Mouse (Mus musculus): ENCODE results near the gene 8030474K03Rik.
"Not testable (repeated sequence)": the region's sequence is repeated elsewhere in the genome, so short reads cannot be mapped to it uniquely, and the experiment has no call there.

Gene 8030474K03Rik

DNA sequence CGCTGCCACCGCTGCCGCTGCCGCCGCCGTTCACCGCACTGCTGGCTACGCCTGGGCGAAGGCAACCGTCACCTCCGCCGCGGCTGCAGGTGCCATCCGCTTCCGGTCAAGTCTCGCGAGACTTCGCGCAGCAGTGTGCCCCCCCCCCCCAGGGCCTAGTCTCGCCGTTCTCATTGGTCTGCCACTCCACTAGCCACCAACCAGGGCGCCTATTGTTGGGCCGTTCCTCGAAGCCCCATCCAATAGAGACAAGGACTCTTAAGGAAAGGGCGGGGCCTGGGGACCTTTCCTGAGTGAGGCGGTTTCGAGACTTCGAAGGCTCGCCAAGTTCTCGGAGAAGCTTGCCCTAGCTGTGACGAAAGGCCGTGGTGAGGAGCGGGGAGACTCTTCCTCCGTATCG, at the start of gene 8030474K03Rik, which contains the start of gene Gm4779:
Gene 8030474K03Rik, plus strand, starts transcription at position 315 of the 400 bp plus-strand sequence.
Gene Gm4779, minus strand, starts transcription at position 82 of the 400 bp plus-strand sequence.
- in situ Hi-C loops (cut with MboI, MseI) = no loop called here

DNA sequence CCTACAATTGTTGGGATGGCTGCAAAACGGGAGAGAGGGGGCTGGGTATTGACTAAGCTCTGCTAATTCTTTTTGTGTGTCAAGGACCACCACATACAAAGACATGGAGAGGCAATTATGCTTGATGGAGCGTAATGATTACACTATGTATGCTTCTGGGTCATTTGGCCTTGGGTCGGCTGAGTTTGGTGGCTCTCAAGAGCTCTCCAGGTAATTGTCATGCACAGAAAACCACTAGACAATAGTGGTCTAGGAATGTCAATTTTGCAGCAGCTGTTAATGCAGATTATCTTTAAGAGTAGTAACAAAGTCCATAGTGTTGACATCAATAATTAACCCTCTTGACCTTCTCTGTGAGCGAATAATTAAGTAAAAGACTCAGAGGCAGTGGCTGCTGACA, 44.3 kb upstream of the 8030474K03Rik start:
- in situ Hi-C loops (cut with MboI, MseI) = no loop called here

DNA sequence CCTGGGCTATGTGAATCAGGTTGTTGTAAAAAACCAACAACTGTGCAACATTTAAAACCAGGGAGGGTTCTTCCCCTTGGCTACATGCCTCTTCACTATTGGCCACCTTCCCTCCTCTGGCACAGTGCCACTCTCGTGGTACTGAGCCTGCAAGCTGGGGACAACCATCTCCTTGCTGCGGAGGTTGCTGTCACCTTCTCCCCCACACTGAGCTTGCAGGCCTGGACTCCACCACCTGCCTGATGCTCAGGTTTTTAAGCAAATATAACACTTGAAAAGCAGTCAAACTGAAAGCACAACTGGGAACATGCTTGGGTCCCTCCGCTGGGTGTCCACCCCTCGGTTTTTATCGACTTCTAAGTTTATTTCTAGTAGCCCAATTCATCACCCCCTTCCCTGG, 40.0 kb upstream of the 8030474K03Rik start:
- in situ Hi-C loops (cut with MboI, MseI) = no loop called here

DNA sequence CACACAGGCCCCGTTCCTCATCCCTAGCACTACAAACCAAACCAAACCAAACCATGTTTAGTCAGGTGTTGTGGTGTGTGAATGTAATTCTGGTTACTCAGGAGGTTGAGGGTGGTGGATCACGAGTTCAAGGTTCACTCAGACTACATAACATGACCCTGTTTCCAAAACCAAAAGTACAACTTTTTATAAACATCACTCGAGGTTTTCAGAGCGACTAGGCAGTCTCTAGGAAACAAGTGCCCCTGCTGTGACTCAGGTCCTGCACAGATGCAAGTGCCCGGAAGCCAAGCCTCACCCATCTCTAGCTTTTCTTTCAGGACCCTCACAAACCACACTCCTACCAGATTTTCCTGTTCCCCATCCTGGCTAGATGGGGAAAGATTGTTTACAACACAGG, 29.8 kb upstream of the 8030474K03Rik start:
- in situ Hi-C loops (cut with MboI, MseI) = loop anchor here in 1 of 2 experiments (5.0 kb wide), 1 partner anchor 67 kb away; no protein-coding TSS in a partner anchor

DNA sequence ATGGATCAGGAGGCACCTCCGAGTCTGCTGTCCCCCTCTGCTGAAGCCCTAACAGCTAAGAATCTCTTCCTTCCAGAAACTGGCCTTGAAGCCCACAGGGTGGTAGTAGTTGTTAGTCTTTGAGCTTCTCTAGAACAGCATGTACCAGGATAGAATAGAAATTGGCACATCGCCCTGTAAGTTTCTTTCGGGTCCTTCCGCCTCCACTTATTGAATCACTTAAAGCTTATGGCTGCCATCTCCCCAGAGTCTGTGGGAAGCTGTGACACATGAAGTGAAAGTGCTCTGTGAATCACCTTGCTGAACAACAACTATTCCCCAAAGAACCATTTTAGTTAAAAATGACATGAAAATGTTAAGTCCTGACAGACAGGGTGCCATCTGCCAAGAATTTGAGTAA, 29.3 kb upstream of the 8030474K03Rik start:
- in situ Hi-C loops (cut with MboI, MseI) = no loop called here

DNA sequence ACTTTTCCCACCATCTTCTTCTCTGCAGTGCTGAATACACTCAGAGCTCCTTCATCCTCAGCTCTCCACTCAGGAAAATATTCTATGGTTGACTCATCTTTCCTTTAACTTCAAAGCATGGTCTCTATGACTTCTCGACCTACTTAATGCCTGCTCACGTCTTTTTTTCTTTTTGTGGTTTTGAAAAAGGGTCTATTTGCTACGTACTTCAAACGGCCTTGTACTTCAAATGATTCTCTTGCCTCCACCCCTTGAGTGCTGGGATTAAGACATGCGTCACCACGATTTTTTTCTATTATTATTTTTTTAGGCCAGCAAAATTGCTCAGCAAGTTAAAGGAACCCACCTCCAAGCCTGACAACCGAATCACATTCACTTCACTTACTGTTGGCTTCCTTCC, 27.2 kb upstream of the 8030474K03Rik start:
- in situ Hi-C loops (cut with MboI, MseI) = no loop called here

DNA sequence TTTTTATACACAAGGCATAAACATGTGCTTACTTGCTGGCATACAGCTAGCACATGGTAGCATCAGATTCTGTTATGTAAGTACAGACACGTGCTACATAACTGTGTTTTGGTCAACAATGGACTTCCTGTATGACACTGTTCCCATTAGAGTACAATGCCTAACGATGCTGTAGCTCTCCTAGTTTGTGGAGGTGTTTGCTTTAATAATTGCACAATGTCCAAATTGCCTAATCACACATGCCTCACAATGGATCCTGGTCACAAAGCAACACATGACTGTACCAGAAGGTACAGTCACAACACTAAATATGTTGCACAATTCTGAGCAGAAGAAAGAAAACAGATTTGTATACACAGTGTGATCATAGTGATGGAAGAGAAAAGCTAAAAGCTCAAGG, 25.0 kb upstream of the 8030474K03Rik start:
- in situ Hi-C loops (cut with MboI, MseI) = no loop called here

DNA sequence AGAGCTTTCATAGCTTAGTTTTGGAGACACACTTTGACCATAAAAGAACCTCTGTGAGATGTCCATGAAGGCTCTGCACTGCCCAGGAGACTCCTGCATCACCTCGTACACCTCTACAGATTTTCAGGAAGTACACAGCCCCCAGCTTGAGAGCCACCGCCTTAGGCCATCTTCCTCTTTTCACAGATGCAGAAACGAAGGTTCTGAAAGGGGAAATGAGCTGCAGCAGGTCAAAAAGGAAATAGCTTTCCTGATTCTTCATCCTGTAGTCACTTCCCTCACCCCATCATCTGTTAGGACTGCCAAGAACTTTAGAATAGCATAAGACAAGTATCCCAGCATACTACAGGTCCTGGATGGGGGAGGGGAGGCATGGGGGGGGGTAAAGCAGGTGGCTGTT, 24.1 kb upstream of the 8030474K03Rik start:
- in situ Hi-C loops (cut with MboI, MseI) = loop anchor here (10.0 kb wide), 2 partner anchors 86 to 96 kb away; no protein-coding TSS in a partner anchor

DNA sequence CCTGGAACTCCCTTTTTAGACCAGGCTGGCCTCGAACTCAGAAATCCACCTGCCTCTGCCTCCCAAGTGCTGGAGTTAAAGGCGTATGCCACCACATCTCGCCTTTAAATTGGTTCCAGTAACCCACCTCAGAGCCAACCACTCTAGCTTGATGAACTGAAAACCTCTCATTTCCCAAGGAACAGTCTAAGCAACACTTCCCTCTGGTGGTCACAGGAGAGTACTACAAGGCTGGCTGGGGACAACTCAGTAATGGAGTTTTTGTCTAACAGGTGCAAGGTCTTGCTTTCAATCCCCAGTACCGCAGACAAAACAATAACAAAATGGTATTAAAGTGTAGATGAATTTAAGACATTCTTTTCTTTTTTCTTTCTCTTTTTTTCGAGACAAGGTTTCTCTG, 22.4 kb upstream of the 8030474K03Rik start:
- in situ Hi-C loops (cut with MboI, MseI) = loop anchor here (10.0 kb wide), 2 partner anchors 87 to 97 kb away; no protein-coding TSS in a partner anchor

DNA sequence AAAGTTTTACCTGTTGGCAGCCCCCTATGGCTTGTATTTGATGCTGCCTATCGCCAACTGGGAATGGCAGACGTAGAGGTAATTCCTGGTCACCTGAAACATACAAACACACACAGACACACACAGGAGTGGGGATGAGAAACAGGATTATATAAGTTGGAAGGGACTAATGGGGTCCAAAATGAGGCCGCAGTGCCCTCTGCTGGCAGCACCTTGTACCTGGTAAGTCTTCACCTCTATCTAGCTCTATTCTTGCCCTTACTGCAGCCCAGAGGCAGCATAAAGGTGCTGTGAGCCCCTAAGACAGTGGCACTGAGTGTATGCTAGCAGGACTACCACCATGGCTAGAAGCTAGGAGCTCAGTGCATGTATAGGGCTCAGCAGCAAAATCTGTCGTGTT, 2.9 kb upstream of the 8030474K03Rik start:
- in situ Hi-C loops (cut with MboI, MseI) = no loop called here

DNA sequence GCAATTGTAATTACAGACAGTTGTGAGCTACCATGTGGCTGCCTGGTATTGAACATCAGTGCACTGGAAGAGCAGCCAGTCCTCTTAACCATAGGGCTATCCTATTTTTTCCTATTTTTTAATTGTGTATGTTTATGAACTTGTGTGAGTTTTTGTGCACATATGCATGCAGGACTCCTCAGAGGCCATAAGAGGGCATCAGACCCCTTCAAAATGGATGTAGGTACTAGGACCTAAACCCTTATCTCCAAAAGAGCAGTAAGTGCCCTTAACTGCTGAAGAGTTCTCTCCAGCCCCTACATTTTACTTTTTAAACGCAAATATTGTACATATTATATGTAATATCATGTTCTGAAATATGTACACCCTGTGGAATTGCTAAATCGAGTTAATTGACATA, 11.1 kb downstream of the 8030474K03Rik start:
- in situ Hi-C loops (cut with MboI, MseI) = no loop called here

DNA sequence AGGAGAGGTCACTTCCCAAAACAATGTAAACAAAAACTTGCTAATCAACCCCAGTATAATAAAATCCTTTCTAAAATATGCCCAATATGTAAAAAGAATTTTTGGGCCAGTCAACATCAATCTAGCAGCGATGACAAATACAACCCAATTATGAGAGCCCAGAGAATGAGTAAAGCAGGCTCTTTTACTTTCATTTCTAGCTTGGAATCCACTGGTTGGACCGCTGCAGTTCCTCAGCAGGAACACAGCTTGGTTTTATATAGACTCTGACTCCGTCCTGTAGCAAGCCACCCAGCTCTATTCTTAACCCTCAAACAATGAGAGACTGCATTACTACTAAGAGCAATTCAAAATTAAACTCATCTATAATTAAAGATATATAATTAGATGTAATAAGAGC, 17.3 kb downstream of the 8030474K03Rik start:
- in situ Hi-C loops (cut with MboI, MseI) = loop anchor here in 1 of 2 experiments (5.0 kb wide), 1 partner anchor 126 kb away; no protein-coding TSS in a partner anchor

DNA sequence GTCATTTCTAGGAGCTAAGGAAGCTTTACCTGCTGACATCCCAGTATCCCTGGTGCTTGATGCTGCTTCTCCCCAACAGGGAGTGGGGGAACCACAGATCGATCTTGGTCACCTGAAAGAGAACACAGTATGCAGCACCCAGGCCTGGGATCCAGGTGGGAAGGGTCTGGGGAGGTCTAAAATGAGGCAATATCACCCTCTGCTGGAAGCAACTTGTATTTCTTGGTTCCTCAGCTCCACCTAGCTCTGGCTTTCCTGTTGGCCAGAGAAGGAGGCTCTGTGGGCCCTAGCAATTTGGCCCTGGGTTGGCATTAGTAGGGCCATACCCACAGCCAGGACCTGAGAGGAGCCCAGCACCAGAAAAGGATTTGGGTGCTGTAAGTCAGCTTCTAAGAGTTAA, 24.7 kb downstream of the 8030474K03Rik start:
- in situ Hi-C loops (cut with MboI, MseI) = no loop called here

DNA sequence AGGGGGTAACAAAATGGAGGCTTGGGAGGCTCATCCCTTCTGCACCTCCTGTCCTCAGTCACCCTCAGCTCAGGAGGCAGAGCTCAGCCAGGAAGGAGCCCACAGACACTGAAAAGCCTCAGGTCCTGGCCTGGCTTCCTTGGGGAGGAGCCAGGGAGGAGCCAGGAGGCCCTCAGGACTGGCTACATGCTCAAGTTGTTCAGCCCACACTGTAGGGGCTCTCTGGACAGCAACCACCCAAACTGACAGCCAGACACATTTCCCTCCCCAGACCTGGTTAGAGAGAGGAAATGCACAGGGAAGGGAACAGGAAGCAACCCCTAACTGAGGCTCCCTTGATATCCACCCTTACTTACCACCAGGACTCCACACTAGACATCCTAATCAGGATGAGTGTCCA, 25.5 kb downstream of the 8030474K03Rik start:
- in situ Hi-C loops (cut with MboI, MseI) = not testable (repeated sequence)

DNA sequence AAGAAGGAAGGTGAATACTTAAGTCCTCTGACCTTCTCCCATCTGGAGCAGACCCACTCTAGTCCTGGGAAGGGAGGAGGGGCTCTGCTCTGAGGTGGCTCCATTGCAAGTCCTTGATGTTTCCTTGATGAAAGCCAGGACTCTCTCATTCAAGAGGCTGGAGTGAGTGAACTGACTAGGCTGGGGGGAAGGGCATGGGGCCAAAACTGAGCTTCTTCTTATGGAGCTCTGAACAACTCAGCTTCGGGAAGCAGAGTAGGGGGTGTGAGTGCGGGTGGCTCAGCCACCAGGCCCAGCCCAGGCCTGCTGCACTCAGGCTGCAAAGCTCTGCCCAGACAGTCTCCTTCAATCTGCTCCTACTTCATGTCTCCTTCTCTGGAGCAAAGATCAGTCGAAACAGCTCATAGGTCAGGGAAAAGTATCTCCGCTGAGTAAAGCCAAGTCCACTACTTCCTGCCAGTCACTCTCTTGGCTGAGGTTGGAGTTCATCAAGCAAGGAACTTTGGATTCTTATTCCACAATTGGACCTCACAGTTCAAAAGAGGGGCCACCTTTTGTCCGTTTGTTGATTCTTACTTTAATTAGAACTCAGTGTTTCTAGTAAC, 52.8 kb downstream of the 8030474K03Rik start:
- in situ Hi-C loops (cut with MboI, MseI) = loop anchor here in 1 of 2 experiments (10.0 kb wide), 1 partner anchor 1992 kb away; no protein-coding TSS in a partner anchor
